Mouse (Mus musculus) spleen, adult 12 weeks (tissue): ENCODE results near the gene Napepld.
A peak's percentile ranks its signal among the peaks of the same experiment; 100 is the strongest.
"Not testable (repeated sequence)": the region's sequence is repeated elsewhere in the genome, so short reads cannot be mapped to it uniquely, and the experiment has no call there.

Experiments
- DNase-seq: peaks from one replicate; pipeline ENCODE4 v3.0.0; 2022; ENCODE audit warnings: low spot score

The Napepld gene

DNA sequence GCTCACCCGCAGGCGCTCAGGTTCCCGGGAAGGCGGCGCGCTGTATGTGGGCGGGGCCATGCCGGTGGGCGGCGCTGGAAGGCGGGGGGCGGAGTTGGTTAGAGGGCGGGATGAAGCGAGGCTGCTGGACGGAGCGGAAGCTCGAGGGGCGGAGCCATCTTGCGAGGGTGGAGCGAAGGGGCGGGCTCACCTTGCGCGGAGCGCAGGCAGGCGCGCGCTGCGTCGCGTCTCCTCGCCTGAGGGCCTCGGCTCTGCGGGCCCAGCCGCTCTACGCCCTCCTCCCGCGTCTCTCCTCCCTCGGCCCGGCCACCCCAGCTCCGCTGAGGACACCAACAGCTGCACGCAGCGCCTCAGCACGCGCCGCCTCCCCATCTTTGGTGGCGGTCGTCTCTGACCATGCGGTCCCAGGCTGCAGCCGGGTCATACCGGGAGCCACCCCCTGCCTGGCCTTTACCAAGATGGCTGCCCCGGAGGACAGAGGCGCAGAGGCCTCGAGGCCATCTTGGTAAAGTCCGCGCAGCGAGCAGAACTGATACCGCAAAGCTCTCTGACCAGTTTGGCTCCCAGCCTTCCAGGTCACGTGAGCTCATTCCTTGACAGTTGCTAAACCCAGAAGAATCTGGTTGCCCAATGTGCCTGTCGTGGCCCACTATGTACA, at the start of gene Napepld:
TSS of gene Napepld (minus strand) at position 46 of the 658 bp plus-strand sequence.
- peak; percentile 100 for DNase-seq

DNA sequence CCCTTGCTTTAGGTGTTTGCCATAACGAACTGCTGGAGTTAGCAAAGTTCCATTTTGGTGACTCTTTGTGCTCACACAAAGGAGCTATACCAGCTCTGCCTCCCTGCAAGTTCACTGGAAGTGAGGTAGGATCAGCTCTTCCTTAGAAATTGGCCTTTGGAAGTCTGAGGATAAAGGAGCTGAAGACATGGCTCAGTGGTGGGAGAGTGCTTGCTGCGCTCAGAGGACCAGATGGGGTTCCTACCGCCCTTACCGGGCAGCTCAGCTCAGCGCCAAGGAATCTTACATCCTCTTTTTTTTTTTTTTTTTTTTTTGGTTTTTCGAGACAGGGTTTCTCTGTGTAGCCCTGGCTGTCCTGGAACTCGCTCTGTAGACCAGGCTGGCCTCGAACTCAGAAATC, 44.8 kb upstream of the Napepld start:
- DNase-seq, result no peak

DNA sequence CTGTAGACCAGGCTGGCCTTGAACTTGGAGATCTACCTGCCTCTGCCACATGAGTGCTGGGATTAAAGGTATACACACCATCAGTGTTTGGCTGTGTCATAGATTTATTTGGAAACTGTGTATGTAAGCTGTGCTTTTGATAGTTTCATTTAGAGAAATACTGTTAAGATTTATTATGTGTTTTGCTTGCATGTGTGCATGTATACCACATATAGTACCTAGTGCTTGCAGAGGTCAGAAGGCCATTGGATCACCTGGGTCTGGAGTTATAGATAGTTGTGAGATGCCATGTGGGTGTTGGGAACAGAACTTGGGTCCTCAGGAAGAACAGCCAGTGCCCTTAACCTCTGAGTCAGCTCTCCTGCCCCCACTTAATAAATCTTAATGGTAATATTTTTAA, 43.5 kb upstream of the Napepld start:
- DNase-seq, result no peak

DNA sequence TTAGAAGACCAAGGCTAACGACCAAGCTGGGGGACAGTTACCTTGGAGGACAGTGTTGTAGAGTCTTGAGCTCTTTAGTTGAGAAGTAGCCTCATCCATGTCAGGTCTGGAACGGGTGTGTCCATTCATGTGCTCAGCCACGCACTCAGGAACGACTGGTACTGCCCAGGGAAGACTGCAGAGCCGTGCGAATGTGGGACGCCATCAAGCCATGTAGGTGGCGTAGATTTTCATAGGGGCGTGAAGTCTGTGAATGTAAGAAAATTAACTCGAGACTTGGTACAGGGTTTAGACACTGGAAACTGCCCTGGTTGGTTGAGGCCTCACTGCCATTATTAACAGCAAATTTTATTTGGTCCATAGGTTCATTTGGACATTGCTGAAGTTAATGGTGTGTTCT, 42.4 kb upstream of the Napepld start:
- no peak for DNase-seq

DNA sequence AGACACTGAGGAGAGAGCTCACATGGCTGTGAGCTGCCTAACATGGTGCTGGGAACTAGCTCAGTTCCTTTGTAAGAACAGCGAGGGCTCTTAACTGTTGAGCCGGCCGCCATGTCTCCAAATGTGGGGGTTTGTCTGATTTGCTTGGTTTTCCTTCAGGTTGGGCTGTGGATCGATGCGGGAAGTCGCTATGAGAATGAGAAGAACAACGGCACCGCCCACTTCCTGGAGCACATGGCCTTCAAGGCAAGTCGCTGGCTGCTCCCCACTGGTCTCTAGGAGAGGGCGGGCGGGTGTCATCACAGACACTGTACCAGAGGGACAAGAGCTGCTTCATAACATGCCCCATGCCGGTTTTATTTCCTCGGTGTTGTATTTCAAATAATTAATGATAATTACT, 38.7 kb upstream of the Napepld start:
- DNase-seq, result no peak

DNA sequence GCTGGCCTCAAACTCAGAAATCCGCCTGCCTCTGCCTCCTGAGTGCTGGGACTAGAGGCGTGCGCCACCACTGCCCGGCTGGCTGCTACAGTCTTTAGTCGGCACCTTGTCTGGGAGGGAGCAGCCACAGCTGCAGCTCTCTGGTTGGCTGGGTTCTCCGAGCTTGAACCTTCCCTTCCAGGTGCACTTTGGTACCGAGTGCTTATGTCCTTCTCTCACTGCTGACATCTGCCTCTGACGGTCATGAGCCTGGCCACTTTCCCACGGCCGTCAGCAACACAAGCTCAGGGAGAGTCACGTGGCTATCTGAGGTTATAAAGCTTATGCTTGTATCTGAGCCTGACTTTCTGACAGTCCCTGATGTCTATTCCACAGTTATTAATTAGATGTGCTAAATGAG, 37.9 kb upstream of the Napepld start:
- DNase-seq, result no peak

DNA sequence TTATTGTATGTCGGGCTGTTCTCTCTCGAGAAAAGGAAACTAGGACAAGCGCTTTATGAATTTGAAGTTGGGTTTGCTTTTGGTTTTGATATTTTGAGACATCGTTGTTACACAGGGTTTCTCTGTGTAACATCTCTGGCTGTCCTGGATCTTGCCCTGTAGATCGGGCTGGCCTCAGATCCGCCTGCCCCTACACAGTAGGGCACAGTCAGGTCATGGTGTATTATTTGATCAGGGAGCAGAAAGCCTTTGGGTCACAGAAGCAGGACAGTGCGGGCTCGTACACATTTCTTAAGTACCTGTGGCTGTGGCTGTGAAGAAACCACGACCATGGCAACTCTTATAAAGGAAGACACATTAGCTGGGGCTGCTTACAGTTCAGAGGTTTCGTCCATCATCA, 36.4 kb upstream of the Napepld start:
- no peak for DNase-seq

DNA sequence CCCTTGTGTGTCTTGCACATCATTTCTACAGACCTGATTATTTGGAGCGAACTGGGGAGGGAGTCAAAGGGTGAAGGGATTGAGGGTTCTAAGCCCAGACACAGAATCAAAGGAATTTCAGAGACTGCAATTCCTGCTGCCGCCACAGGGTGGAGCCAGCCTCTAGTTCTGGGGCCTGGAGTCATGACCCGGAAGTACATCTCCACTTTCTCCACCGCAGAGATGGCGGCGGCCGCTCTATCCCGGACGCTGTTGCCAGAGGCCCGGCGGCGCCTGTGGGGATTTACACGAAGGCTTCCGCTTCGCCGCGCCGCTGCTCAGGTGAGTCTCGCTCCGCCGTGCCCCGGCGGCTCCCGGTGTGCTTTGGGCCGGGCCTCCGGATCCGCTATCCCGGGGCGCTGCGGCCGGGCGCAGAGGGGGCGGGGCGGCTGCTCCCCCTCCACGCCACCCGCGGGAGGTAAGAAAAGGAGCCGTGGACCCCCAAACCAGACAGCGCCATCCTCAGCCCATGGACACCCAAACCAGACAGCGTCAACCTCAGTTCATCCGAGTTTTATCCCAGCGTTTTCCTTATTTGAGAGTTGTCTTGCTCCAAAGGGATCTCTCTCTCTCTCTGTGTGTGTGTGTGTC, 35.9 kb upstream of the Napepld start, which contains the start of gene Pmpcb:
TSS of gene Pmpcb (plus strand) at position 186 of the 630 bp plus-strand sequence.
- peak; percentile 79 for DNase-seq

DNA sequence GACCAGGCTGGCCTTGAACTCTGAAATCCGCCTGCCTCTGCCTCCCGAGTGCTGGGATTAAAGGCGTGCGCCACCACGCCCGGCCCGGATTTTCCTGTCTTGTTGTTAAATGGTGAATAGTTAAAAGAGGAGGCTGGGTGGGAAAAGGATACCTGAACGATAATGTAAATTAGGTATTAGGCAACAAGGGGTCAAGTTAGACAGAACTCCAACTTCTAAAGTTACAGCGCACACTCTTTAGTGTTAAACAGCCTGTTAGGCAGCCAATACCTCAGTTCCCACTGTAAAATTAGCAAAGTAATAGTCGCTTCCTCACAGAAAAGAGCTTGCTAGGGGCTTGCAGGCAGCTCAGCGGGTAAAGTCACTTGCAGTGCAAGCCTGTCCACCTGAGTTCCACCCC, 34.9 kb upstream of the Napepld start:
- no peak for DNase-seq

DNA sequence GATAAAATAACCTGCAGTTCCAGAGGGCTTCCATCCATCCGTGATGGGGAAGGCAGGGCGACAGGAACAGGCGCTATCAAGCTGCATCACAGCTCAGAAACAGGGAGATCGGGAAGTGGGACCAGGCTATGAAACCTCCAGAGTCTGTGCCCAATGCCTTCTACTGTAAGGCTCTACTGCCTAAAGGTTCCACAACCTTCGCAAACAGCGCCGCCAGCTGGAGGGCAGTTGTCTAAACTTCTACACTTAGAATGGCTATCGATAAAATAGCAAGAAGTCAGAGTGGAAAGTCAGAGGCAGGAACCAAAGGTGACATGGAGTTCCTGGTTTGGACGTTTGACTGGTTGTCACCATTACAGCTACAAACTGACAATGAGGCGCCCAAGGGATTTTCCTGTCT, 34.4 kb upstream of the Napepld start:
- peak; percentile 65 for DNase-seq

DNA sequence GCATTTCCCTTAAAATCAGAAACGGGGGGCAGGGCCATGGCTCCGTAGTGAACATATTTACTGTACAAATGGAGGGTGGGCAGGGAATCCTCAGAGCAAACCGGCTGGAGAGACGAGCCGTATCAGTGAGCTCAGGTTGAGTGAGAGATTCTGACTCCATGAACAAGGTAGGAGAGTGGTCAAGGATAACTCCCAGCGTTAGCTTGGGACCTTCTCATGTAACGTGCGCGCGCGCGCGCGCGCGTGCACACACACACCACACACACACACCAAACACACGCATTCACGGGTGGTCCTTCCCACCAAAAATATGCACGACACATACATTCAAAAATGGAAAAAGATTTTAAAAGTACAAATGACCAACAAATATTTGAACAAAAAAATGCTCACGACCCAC, 33.9 kb upstream of the Napepld start:
- DNase-seq, result no peak

DNA sequence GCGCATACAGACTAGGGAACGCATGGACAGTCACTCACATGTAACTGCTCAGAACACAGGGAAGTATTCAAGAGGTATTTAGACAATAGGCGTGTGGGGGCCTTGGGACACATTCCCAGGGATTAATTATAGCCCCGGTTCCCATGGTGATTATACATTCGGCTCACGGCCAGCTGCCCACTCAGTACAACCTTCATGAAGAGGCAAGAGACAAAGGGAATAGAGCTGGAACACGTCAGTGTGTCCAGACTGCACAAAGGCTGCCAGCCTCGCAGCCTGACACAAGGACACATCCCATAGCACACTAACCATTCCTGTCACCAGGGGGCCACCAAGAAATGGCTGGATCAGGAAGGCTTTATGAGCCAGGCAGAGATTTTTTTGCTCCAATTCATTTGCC, 31.7 kb upstream of the Napepld start:
- DNase-seq, result no peak

DNA sequence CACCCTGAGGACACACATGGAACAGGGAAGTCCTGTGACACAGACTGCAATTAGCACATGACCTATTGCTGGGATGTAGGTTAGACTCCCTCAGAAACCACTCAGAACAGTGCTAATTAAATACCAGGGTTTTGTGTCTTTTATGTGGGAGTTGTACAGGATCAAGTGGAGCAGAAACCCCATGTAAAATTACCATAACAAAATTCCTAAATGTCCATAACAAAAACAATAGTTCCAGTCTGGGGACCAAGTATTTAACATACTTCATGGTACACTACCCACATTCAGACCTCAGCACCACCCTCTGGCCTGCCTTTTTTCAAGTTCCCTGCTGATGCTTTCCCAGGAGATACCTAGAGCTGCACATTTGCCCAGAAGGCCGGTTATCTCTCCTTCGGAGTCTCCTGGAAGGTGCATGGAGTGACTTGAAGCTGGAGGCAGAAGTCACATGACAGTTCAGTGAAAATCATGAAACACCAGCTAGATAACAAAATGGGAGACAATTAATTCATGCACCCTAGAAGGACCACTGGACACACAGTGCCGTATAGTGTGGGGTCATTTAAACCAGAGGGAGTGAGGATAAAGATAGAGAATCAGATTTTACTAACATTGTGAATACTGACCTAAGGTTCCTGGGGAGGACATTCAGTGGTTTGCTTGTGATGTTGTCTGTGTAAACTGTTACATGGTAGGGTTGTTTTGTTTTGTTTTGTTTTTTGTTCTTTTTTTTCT, 31.1 kb upstream of the Napepld start:
- no peak for DNase-seq

DNA sequence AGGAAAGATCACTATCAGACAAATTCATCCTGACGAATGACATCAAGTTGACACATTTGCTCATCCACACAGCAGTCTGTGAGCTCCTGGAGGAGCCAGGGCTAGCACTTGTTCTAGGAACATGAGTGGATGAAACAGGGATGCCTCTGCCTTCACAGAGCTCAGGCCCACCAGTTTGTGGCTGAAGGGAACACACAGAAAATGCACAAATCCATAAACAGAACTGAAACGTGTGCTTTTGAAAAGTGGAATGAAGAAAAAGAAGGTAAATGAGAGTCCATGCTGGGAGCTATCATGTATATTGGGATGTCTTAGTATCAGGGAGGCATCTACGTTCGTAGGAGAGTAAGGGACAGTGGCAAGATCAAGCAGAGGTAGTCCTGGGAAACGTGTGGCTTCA, 27.9 kb upstream of the Napepld start:
- DNase-seq, result no peak

DNA sequence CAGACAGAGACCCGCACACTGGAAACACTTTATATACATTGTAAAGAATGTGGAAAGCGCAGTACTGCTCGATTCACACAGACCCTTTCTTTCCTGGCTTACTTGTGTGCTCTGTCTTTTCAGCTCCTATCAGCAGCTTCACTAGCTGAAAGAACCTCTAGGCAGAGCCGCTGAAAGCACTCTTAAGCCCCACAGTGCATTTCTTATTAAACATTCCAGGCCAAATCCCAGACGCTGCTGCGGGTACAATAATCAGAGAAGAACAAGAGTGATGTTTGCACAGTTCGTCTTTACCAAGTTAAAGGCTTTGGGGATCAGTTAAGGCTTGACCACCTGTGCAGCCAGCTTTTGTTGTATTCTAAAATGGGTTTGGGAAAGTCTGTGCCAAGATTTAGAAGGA, 23.7 kb upstream of the Napepld start:
- no peak for DNase-seq

DNA sequence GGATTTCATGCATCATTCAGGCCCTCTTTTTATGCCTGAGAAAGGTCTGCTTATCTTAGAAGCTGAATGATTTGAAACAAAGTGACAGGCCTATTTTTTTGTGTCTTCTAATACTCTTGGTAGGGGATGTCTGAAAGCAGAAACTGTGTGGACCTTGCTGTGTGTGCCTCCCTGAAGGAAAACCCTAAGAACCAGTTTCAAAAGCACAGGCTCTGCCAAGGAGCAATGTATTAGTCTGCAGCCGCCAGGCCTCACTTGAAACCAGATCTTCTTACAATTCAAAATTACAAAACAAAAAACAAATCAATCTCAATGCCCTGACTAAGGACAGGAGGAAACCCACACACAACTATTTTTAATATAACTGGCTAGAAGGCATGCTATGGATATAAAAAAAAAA, 23.2 kb upstream of the Napepld start:
- DNase-seq, result no peak

DNA sequence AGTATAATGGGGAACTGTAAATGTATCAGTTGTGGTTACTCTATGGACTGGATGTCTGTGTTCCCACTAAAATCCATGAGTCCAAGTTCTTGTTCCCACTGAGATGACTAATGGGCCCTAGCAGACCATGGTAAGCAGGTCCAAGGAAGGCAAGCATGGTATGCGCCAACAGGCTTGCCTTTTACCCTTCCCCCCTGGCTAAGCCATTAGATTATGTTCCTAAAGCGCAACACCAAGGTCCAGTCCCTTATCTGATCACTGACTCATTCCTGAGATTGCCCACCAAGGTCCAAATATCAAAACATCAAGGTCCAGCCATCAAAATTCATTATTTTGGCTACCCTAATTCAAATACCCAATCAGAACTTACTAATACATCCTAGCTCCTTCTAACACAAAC, 18.0 kb upstream of the Napepld start:
- no peak for DNase-seq

DNA sequence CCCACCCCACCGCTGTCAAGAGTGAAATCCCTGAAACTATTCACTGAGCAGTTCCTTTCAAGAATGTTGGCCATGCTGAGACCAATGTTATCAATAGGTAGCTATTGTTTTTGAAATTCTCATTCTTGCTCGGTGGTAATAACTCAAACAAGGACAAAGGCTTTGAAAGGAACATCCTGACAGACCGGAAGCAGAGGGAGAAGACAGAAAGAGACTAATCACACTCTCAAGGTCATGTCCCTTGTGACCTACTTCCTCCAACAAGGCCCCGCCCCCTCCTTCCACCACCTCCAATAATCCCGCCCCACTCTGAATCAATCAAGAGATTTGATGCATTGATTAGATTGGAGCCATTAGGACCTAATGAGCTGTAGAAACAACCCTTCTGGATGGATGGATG, 17.4 kb upstream of the Napepld start:
- no peak for DNase-seq

DNA sequence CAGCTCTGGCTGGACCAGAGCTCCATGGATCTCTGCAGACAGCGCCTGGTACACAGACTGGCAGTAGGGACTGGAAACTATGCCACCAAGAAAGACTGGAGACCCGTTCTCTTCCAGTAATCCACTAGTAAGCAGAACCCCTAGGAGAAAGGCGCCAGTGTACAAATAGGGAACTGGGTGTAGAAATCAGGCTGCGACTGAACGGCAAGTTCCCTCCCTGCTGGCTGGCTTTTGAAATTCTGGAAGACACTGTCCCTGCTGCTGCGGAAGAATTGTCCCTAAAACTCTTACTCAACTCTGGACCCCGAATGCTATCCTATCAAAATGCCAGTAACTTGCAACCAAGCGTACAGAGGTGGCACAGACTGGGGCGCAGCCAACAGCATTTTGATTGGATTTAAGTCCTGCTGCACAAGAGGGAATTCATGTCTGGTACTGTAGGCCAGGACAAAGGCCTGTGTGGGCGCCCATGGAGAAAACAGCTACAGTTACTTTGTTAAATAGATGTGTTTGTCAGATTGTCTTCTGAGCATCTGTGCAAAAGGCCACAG, 16.0 kb upstream of the Napepld start:
- no peak for DNase-seq

DNA sequence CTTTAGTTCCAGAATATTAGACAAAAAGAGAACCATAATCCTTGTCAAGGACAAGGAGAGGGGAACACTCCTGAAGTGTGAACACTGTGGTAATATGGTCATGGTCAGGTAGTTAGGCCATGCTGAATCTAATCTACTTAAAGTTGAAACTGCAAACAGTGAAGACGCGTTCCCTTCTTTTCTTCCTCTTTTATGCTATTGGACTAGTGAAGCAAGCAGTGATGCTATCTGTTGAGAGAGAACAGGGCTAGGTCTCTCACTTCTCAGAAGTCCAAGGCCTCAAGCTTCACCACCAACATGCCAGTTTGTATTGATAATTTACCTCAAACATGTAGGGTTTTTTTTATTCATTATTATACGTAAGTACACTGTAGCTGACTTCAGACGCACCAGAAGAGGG, 13.3 kb upstream of the Napepld start:
- DNase-seq, result no peak

DNA sequence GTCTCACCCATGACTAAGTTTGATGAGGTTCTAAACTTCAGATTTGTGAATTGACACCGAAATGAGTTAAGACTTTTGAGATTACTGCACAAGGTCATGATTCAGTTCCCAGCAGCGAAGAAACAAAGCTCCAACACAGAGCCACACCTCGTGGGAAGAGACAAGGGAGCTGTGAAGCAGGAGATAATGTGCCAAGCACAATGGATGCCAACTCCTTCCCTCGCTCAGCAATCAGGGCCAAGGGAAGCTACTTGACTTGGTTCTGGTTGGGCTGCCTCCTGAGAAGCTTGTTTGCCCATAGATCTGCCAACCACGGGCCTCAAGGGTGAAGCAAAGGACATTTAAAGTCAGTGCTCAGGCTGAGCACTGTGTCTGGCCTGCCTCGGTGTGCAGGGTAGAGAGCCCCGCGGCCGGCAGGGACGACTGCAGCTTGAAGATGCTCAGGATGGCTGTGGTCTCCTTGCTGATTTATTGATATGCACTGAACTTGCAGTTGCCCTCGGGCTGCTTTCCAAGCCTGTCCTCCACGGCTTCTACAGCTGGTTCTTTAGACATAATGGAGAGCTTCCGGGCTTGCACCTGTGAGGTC, 11.0 kb upstream of the Napepld start:
- DNase-seq, result no peak

DNA sequence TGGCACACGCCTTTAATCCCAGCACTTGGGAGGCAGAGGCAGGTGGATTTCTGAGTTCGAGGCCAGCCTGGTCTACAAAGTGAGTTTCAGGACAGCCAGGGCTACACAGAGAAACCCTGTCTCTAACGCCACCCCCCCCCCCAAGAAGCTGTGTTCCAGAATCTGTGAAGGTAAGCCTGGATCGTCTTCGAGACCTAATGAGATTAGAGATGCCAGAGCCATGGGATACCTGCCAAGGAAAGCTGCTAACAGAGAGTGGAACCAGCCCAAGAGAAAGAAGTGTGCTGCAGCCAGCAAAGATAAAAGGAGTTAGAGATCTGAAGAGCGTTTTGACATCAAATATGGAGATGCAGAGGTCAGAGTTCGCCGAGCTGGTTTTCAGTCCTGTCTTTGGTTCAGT, 6.8 kb upstream of the Napepld start:
- DNase-seq, result not testable (repeated sequence)

DNA sequence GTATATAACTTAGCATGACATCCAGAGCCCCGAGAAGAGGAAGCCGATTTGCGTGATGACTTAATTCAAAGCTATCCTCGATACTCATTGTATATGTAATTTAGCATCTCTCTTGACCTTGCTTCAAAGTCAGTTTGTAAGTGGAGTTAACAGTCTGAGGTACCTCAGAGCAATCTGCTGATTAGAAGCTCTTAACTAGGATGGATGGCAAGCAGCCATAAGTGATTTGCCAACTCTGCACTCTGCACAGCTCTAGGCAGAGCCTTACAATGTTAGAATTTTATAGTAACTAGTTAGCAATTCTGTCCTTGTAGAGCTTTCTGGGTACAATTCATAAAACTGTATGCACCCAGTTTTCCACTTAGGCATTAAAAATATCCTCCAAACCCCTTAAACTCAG, 5.3 kb upstream of the Napepld start:
- DNase-seq, result no peak
